In genomic region chr9:29761952-29762586, GRCm38 (mm10) we compare ENCODE assay signal across 24 mouse cellular contexts.
DNase-seq lines count a peak whose midpoint lies in the region; ATAC-seq and TF ChIP-seq lines count a peak whose summit lies in the region.
"Had no signal": no experiment of that assay in that cellular context is flagged by ENCODE, and none has a peak within 500 bp of the region (broad histone marks: within the 10 kb centered on the region; RNA-seq: fewer than 3 reads in every experiment).

No protein-coding gene starts in this region.

- no peak overlapping the region for H3K4me2 ChIP-seq in forebrain, embryonic 15.5 days (replicated peaks)
- H3K4me2 ChIP-seq in kidney, embryonic 16.5 days (replicated peaks; ENCODE audit: low read depth, low read length), result no peak overlapping the region
- H3K4me2 ChIP-seq in hindbrain, embryonic 15.5 days, result no peak overlapping the region
- no peak overlapping the region for H3K4me2 ChIP-seq in midbrain, embryonic 16.5 days (ENCODE audit: low read length)
- H3K4me2 ChIP-seq: limb, embryonic 12.5 days; liver, embryonic 11.5 days; neural tube, embryonic 12.5 days had no signal

- no peaks in the 10 kb centered on the region for H3K9me3 ChIP-seq in forebrain, embryonic 10.5 days
- H3K9me3 ChIP-seq in forebrain, embryonic 15.5 days, result no peaks in the 10 kb centered on the region
- H3K9me3 ChIP-seq in kidney, embryonic 16.5 days (ENCODE audit: low read length), result no peaks in the 10 kb centered on the region
- no peaks in the 10 kb centered on the region for H3K9me3 ChIP-seq in hindbrain, embryonic 15.5 days
- no peaks in the 10 kb centered on the region for H3K9me3 ChIP-seq in midbrain, embryonic 16.5 days (replicated peaks; ENCODE audit: control insufficient read depth, low read length, poor library complexity, severe bottlenecking)
- H3K9me3 ChIP-seq: heart, embryonic 10.5 days; limb, embryonic 12.5 days; neural tube, embryonic 12.5 days had no signal

- ATAC-seq in forebrain, embryonic 15.5 days (replicated peaks), result no peak
- ATAC-seq in kidney, embryonic 16.5 days (ENCODE audit: low FRiP score, low TSS enrichment), result no peak
- 0 out of 2 replicates have a peak, but pooled peaks have one; percentile 57 for ATAC-seq in hindbrain, embryonic 15.5 days (ENCODE audit: low FRiP score, low read depth)
- ATAC-seq in midbrain, embryonic 16.5 days, result peak; percentile 49; the same call in 1 of the 2 replicates
- ATAC-seq: activated CD4-positive, CD25-positive, alpha-beta regulatory T cell, adult 4 months; intestine, embryonic 16.5 days; liver, postnatal 0 days had no signal

- WGBS in forebrain, embryonic 10.5 days, result 36% methylated on average over 8 of the region's 8 CpGs
- 28% methylated on average over 8 of the region's 8 CpGs for WGBS in forebrain, embryonic 15.5 days
- WGBS in kidney, adult 2 months, result 40% methylated on average over 8 of the region's 8 CpGs
- WGBS in kidney, embryonic 16.5 days, result 54% methylated on average over 8 of the region's 8 CpGs
- 26% methylated on average over 8 of the region's 8 CpGs for WGBS in hindbrain, embryonic 15.5 days
- 20% methylated on average over 8 of the region's 8 CpGs for WGBS in midbrain, embryonic 16.5 days

- no peak for TF ChIP-seq CTCF in kidney, adult 2 months (conservative IDR thresholded peaks at IDR 0.05; ENCODE audit: insufficient read depth, insufficient read length, low read depth, low read length)

- peaks cover 27% of the 10 kb centered on the region; the same call in 1 of the 2 replicates for H3K27me3 ChIP-seq in forebrain, embryonic 10.5 days (ENCODE audit: poor library complexity, severe bottlenecking)
- 0 out of 2 replicates have a peak, but pooled peaks cover 4% of the 10 kb centered on the region for H3K27me3 ChIP-seq in forebrain, embryonic 15.5 days
- H3K27me3 ChIP-seq in kidney, adult 2 months (replicated peaks; ENCODE audit: control insufficient read depth, insufficient read depth, low read length), result no peaks in the 10 kb centered on the region
- H3K27me3 ChIP-seq in kidney, embryonic 16.5 days (ENCODE audit: insufficient read depth, low read length), result no peaks in the 10 kb centered on the region
- no peaks in the 10 kb centered on the region for H3K27me3 ChIP-seq in hindbrain, embryonic 15.5 days
- H3K27me3 ChIP-seq in midbrain, embryonic 16.5 days (ENCODE audit: control insufficient read depth, insufficient read depth, low read depth, low read length), result no peaks in the 10 kb centered on the region
- H3K27me3 ChIP-seq: neural tube, embryonic 12.5 days had no signal

- TF ChIP-seq POLR2A in kidney, adult 2 months (IDR thresholded peaks at IDR 0.05; ENCODE audit: low read depth, low read length), result no peak

- no peak overlapping the region for H3K9ac ChIP-seq in forebrain, embryonic 15.5 days (replicated peaks)
- H3K9ac ChIP-seq in kidney, embryonic 16.5 days (replicated peaks; ENCODE audit: low read length), result no peak overlapping the region
- no peak overlapping the region for H3K9ac ChIP-seq in hindbrain, embryonic 15.5 days
- H3K9ac ChIP-seq in midbrain, embryonic 16.5 days (ENCODE audit: low read depth, low read length), result no peak overlapping the region
- H3K9ac ChIP-seq: limb, embryonic 12.5 days; liver, postnatal 0 days; neural tube, embryonic 12.5 days had no signal

- no peak overlapping the region for H3K4me3 ChIP-seq in forebrain, embryonic 10.5 days
- H3K4me3 ChIP-seq in forebrain, embryonic 15.5 days, result no peak overlapping the region
- H3K4me3 ChIP-seq in kidney, adult 2 months (ENCODE audit: insufficient read depth, low read depth, low read length), result no peak overlapping the region
- no peak overlapping the region for H3K4me3 ChIP-seq in kidney, embryonic 16.5 days (ENCODE audit: low read length)
- H3K4me3 ChIP-seq in hindbrain, embryonic 15.5 days, result no peak overlapping the region
- no peak overlapping the region for H3K4me3 ChIP-seq in midbrain, embryonic 16.5 days (ENCODE audit: low read depth, low read length)
- H3K4me3 ChIP-seq: gastrocnemius, adult 2 months; heart, embryonic 10.5 days; limb, embryonic 12.5 days; neural tube, embryonic 12.5 days had no signal

- H3K4me1 ChIP-seq in forebrain, embryonic 10.5 days, result peaks cover 14% of the 10 kb centered on the region
- peaks cover 5% of the 10 kb centered on the region; the same call in 1 of the 2 replicates for H3K4me1 ChIP-seq in forebrain, embryonic 15.5 days
- no peaks in the 10 kb centered on the region for H3K4me1 ChIP-seq in kidney, adult 2 months (ENCODE audit: control insufficient read depth, insufficient read depth, low read length)
- no peaks in the 10 kb centered on the region for H3K4me1 ChIP-seq in kidney, embryonic 16.5 days (ENCODE audit: insufficient read depth, low read length)
- H3K4me1 ChIP-seq in hindbrain, embryonic 15.5 days (replicated peaks), result peaks cover 27% of the 10 kb centered on the region
- peaks cover 17% of the 10 kb centered on the region for H3K4me1 ChIP-seq in midbrain, embryonic 16.5 days (ENCODE audit: control insufficient read depth, insufficient read depth, low read length)
- H3K4me1 ChIP-seq: limb, embryonic 12.5 days had no signal

- peak overlapping the region; percentile 48; the same call in 1 of the 2 replicates for H3K27ac ChIP-seq in forebrain, embryonic 10.5 days
- H3K27ac ChIP-seq in forebrain, embryonic 15.5 days (replicated peaks), result no peak overlapping the region
- no peak overlapping the region for H3K27ac ChIP-seq in kidney, adult 2 months (ENCODE audit: insufficient read depth, low read depth, low read length)
- no peak overlapping the region for H3K27ac ChIP-seq in kidney, embryonic 16.5 days (ENCODE audit: low read length)
- H3K27ac ChIP-seq in hindbrain, embryonic 15.5 days (replicated peaks), result 0 out of 2 replicates have a peak overlapping the region, but pooled peaks have one; percentile 8
- no peak overlapping the region for H3K27ac ChIP-seq in midbrain, embryonic 16.5 days (ENCODE audit: low read length)
- H3K27ac ChIP-seq: gastrocnemius, adult 2 months; heart, embryonic 10.5 days; kidney, postnatal 0 days; limb, embryonic 12.5 days; neural tube, embryonic 12.5 days had no signal

- no peak for DNase-seq in forebrain, embryonic 10.5 days (ENCODE audit: extremely low spot score, low spot score)
- peak; percentile 32 for DNase-seq in kidney, adult 2 months
- DNase-seq in spleen, postnatal 36 days (ENCODE audit: low spot score in 2 of 2), result no peak
- DNase-seq in urinary bladder, postnatal 10 days (ENCODE audit: low spot score), result no peak
- DNase-seq: adrenal gland, adult 8-10 months; cerebellum, adult 18-20 months; cerebellum, postnatal 14 days; gastrocnemius, adult 2 months; liver, postnatal 0 days; lung, postnatal 14 days; right cerebral cortex, postnatal 14 days; spleen, adult 18-20 months; thymus, postnatal 14 days had no signal

- no peaks in the 10 kb centered on the region for H3K36me3 ChIP-seq in forebrain, embryonic 10.5 days (replicated peaks)
- no peaks in the 10 kb centered on the region for H3K36me3 ChIP-seq in forebrain, embryonic 15.5 days
- H3K36me3 ChIP-seq in kidney, adult 2 months (ENCODE audit: control insufficient read depth, insufficient read depth, low read length), result no peaks in the 10 kb centered on the region
- no peaks in the 10 kb centered on the region for H3K36me3 ChIP-seq in kidney, embryonic 16.5 days (ENCODE audit: insufficient read depth, low read length)
- no peaks in the 10 kb centered on the region for H3K36me3 ChIP-seq in hindbrain, embryonic 15.5 days
- no peaks in the 10 kb centered on the region for H3K36me3 ChIP-seq in midbrain, embryonic 16.5 days (ENCODE audit: control insufficient read depth, insufficient read depth, low read length)
- H3K36me3 ChIP-seq: heart, embryonic 10.5 days; limb, embryonic 12.5 days; neural tube, embryonic 12.5 days had no signal

Comparison
In these comparisons a context has a peak if more than half of its experiments do, and no peak if none do; other contexts are left out.
1. H3K27ac ChIP-seq: peak in forebrain, embryonic 10.5 days (single experiment) and hindbrain, embryonic 15.5 days (single experiment); none in forebrain, embryonic 15.5 days (single experiment), kidney, adult 2 months (single experiment), kidney, embryonic 16.5 days (single experiment) and midbrain, embryonic 16.5 days (single experiment).
2. ATAC-seq: peak in hindbrain, embryonic 15.5 days (single experiment) and midbrain, embryonic 16.5 days (single experiment); none in forebrain, embryonic 15.5 days (single experiment) and kidney, embryonic 16.5 days (single experiment).